Mouse (Mus musculus): ENCODE results near the gene BC037034. TPM values are rescaled to one million over a fixed set of nuclear protein-coding genes. Genes with fewer than 3 reads are reported as not detected.
A peak's percentile ranks its signal among the peaks of the same experiment; 100 is the strongest.
"Not testable (repeated sequence)": the region's sequence is repeated elsewhere in the genome, so short reads cannot be mapped to it uniquely, and the experiment has no call there.

BC037034 gene
- polyA plus RNA-seq, 1 experiment from 2014 or later: 3.9 TPM

DNA sequence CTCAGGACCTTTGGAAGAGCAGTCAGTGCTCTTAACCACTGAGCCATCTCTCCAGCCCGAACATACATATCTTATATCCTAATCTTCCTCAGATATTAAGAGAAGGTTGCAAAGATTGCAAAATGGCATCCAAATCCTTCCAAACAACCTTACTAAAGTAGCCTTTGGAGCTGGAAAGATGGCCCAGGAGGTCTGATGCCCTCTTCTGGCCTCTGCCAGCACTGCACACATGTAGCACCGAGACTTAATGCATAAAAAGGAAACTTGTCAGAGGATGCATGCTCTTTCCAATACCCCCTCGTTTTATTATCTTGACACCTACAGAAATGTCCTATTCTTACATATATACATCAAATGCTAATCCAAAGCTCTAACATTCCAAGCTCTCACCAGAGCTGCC, 35.8 kb downstream of the BC037034 start:
- no peak overlapping the region for H3K9ac ChIP-seq (ENCODE audit: low read depth, low read length)
- no peak overlapping the region for H3K4me2 ChIP-seq (ENCODE audit: low read depth, low read length)
- WGBS: 50% methylated on average over 3 of the region's 3 CpGs
- no peak for ATAC-seq
- no peaks in the 10 kb centered on the region for H3K4me1 ChIP-seq (ENCODE audit: control insufficient read depth, insufficient read depth, low read length)
- no peaks in the 10 kb centered on the region for H3K27me3 ChIP-seq (replicated peaks; ENCODE audit: control insufficient read depth, insufficient read depth, low read length)
- H3K9me3 ChIP-seq (ENCODE audit: control insufficient read depth, low read length): no peaks in the 10 kb centered on the region
- no peaks in the 10 kb centered on the region for H3K36me3 ChIP-seq (ENCODE audit: control insufficient read depth, insufficient read depth, low read length)
- no peak overlapping the region for H3K4me3 ChIP-seq (ENCODE audit: low read length)
- H3K27ac ChIP-seq (ENCODE audit: low read length): no peak overlapping the region

DNA sequence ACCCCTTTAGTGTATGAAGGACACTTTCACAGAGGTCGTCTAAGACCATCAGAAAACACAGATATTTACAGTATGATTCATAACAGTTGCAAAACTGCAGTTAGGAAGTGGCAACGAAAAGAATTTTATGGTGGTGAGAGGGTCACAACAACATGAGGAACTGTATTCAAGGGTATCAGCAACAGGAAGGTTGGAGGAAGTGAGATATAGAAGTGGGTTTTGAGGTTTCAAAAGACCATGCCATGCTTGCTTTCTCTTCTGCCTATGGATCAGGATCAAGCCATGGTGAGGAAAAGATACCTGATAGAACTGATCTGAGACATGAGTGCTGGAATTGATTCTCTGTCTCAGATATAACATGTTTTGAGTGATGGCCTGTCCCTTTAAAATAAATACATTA, 36.5 kb downstream of the BC037034 start:
- no peak overlapping the region for H3K4me3 ChIP-seq (ENCODE audit: low read length)
- H3K9ac ChIP-seq (ENCODE audit: low read depth, low read length): no peak overlapping the region
- H3K4me1 ChIP-seq (ENCODE audit: control insufficient read depth, insufficient read depth, low read length): no peaks in the 10 kb centered on the region
- no peak overlapping the region for H3K27ac ChIP-seq (ENCODE audit: low read length)
- H3K9me3 ChIP-seq (ENCODE audit: control insufficient read depth, low read length): no peaks in the 10 kb centered on the region
- H3K4me2 ChIP-seq (ENCODE audit: low read depth, low read length): no peak overlapping the region
- no peak for ATAC-seq
- H3K27me3 ChIP-seq (replicated peaks; ENCODE audit: control insufficient read depth, insufficient read depth, low read length): no peaks in the 10 kb centered on the region
- 62% methylated on average over 2 of the region's 2 CpGs for WGBS
- H3K36me3 ChIP-seq (ENCODE audit: control insufficient read depth, insufficient read depth, low read length): no peaks in the 10 kb centered on the region

DNA sequence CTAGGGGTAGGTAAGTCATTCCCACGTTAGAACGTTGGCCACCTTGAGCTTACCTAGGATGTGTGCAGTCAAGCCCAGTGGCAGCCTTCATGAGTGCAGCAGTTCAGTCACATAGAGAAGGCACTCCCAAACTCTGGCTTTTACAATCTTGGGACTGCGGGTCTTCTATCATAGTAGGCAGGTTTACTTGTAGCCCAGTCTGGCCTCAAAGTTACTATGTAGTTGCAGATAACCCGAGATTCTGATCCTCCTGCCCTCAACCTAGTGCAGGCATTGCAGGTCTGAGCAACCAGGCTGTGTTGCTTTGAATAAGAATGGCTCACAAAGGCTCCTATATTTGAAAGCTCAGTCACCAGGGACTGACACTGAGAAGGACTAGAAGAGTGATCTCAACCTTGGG, 37.3 kb downstream of the BC037034 start:
- Histone ChIP-seq H3K36me3 (ENCODE audit: control insufficient read depth, insufficient read depth, low read length) (no peaks in the 10 kb centered on the region), H3K27ac (ENCODE audit: low read length) (no peak overlapping the region), H3K4me2 (ENCODE audit: low read depth, low read length) (no peak overlapping the region), H3K9me3 (ENCODE audit: control insufficient read depth, low read length) (no peaks in the 10 kb centered on the region), H3K27me3 (replicated peaks; ENCODE audit: control insufficient read depth, insufficient read depth, low read length) (no peaks in the 10 kb centered on the region), H3K4me3 (ENCODE audit: low read length) (no peak overlapping the region), H3K9ac (ENCODE audit: low read depth, low read length) (no peak overlapping the region), H3K4me1 (ENCODE audit: control insufficient read depth, insufficient read depth, low read length) (no peaks in the 10 kb centered on the region)
- 78% methylated on average over 4 of the region's 4 CpGs for WGBS
- ATAC-seq: no peak

DNA sequence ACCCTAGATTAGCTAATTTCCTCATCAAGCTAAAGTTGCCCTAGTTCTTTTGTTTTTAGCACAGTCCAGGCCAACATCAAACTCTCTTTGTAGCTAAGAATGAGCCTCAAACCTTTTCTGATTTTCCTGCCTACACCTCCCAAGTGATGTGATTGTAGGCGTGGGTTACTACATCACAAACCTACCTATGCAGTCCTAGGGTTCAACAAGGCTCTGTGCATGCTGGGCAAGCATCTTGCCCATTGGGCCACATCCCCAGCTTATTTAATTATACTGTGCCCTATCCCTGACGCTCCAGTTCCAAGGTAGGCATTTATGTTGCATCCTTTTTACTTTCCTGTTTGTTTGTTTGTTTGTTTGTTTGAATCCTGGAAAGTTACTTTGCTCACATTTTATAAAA, 38.1 kb downstream of the BC037034 start, which contains the start of gene Nxpe5:
Nxpe5 (plus strand) TSS at position 199 of the 400 bp plus-strand sequence.
- no peak within 1 kb of the TSS for H3K4me3 ChIP-seq (ENCODE audit: low read length)
- no peaks in the 10 kb centered on the region for H3K27me3 ChIP-seq (replicated peaks; ENCODE audit: control insufficient read depth, insufficient read depth, low read length)
- ATAC-seq: no peak
- H3K9ac ChIP-seq (ENCODE audit: low read depth, low read length): no peak within 1 kb of the TSS
- H3K36me3 ChIP-seq (ENCODE audit: control insufficient read depth, insufficient read depth, low read length): no peaks in the 10 kb centered on the region
- H3K9me3 ChIP-seq (ENCODE audit: control insufficient read depth, low read length): no peaks in the 10 kb centered on the region
- 51% methylated on average over 2 of the region's 2 CpGs for WGBS
- no peaks in the 10 kb centered on the region for H3K4me1 ChIP-seq (ENCODE audit: control insufficient read depth, insufficient read depth, low read length)
- no peak within 1 kb of the TSS for H3K27ac ChIP-seq (ENCODE audit: low read length)
- no peak within 1 kb of the TSS for H3K4me2 ChIP-seq (ENCODE audit: low read depth, low read length)

DNA sequence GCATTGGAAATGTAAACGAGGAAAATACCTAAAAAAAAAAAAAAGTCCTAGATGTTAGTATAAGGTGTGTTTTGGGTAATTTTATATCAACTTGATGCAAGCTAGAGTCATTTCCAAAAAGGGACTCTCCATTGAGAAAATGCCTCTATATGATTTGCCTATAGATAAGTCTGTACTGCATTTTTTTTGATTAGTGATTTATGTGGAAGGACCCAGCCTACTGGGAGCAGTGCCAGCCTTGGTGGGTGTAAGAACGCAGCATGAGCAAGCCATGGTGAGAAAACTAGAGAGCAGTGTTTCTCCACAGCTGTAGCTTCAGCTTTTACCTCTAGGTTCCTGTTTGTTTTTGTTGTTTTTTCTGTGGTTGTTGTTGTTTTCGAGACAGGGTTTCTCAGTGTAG, 40.5 kb downstream of the BC037034 start:
- Histone ChIP-seq H3K27me3 (replicated peaks; ENCODE audit: control insufficient read depth, insufficient read depth, low read length) (no peaks in the 10 kb centered on the region), H3K4me2 (ENCODE audit: low read depth, low read length) (no peak overlapping the region), H3K4me1 (ENCODE audit: control insufficient read depth, insufficient read depth, low read length) (no peaks in the 10 kb centered on the region), H3K4me3 (ENCODE audit: low read length) (no peak overlapping the region), H3K9me3 (ENCODE audit: control insufficient read depth, low read length) (no peaks in the 10 kb centered on the region), H3K36me3 (ENCODE audit: control insufficient read depth, insufficient read depth, low read length) (no peaks in the 10 kb centered on the region), H3K27ac (ENCODE audit: low read length) (no peak overlapping the region), H3K9ac (ENCODE audit: low read depth, low read length) (no peak overlapping the region)
- ATAC-seq: no peak
- WGBS: 63% methylated on average over 3 of the region's 3 CpGs

DNA sequence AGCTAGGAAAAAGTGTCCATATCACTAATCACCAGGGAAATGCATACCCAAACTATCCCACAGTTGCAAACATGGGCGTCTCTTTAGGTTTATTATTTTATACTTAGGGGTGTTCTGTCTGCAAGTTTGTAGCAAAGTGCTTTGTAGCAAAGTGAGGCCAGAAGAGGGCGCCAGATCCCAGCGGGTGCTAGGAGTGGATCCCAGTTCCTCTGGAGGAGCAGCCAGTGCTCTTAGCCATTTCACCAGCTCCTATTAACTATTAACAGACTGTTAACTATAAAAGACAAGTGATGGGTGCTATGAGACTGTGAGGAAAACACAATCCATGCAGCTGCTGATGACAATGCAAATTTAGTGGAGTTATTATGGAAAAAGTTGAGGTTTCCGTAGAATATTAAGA, 41.7 kb downstream of the BC037034 start:
- Histone ChIP-seq H3K9me3 (ENCODE audit: control insufficient read depth, low read length) (no peaks in the 10 kb centered on the region), H3K4me3 (ENCODE audit: low read length) (no peak overlapping the region), H3K27ac (ENCODE audit: low read length) (no peak overlapping the region), H3K9ac (ENCODE audit: low read depth, low read length) (no peak overlapping the region), H3K36me3 (ENCODE audit: control insufficient read depth, insufficient read depth, low read length) (no peaks in the 10 kb centered on the region), H3K4me2 (ENCODE audit: low read depth, low read length) (no peak overlapping the region), H3K4me1 (ENCODE audit: control insufficient read depth, insufficient read depth, low read length) (no peaks in the 10 kb centered on the region), H3K27me3 (replicated peaks; ENCODE audit: control insufficient read depth, insufficient read depth, low read length) (no peaks in the 10 kb centered on the region)
- ATAC-seq: peak; percentile 58; the same call in 1 of the 2 replicates
- WGBS: 23% methylated on average over 4 of the region's 4 CpGs

DNA sequence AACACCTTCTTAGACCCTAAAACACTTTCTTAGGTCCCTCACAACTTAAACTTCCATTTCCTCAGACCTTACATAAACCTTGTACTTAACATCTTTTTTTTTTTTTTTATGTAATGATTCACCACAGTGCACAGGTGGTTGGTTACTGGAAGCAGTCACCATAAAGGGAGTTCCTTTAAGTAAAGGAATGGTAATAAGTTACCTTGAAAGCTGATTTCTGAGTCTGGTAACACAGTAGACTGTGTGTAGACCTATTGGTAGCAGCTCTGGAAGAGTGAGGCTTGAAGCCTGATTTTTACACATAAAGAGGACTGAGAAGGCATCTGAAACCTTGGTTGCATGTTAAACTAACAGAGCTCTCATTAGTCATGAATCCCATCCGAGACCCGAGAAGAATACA, 44.0 kb downstream of the BC037034 start:
- H3K36me3 ChIP-seq (ENCODE audit: control insufficient read depth, insufficient read depth, low read length): no peaks in the 10 kb centered on the region

DNA sequence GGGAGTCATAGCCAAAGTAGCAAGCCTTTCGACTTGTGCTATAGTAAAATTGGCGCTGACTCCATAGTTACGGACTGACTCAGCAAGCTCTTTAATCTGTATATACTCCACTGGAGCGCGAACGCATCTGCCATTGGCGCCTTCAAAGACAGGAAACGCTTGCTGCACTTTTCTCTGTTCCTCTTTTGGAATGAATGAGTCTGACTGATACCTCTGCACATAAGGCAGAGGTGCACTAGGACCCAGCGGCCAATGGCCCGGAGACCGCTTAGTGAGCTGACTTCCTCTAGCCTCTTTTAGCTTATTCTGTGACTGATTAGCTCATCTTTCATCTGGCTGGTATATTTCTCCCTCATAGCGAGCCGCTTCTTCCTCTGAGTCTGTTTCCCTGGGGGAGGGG, 47.2 kb downstream of the BC037034 start:
- H3K4me2 ChIP-seq (ENCODE audit: low read depth, low read length); H3K27ac ChIP-seq (ENCODE audit: low read length); H3K4me1 ChIP-seq (ENCODE audit: control insufficient read depth, insufficient read depth, low read length); ATAC-seq; H3K36me3 ChIP-seq (ENCODE audit: control insufficient read depth, insufficient read depth, low read length); H3K9ac ChIP-seq (ENCODE audit: low read depth, low read length); H3K27me3 ChIP-seq (replicated peaks; ENCODE audit: control insufficient read depth, insufficient read depth, low read length); H3K4me3 ChIP-seq (ENCODE audit: low read length); H3K9me3 ChIP-seq (ENCODE audit: control insufficient read depth, low read length): not testable (repeated sequence)
- whole genome bisulfite sequencing: 94% methylated on average over 13 of the region's 13 CpGs

More for the DNA sequence above, 44.0 kb downstream of the BC037034 start:
- peaks cover 6% of the 10 kb centered on the region for H3K9me3 ChIP-seq (ENCODE audit: control insufficient read depth, low read length)
- no peak overlapping the region for H3K27ac ChIP-seq (ENCODE audit: low read length)
- no peak overlapping the region for H3K4me2 ChIP-seq (ENCODE audit: low read depth, low read length)
- no peak overlapping the region for H3K4me3 ChIP-seq (ENCODE audit: low read length)
- no peak for ATAC-seq
- no peaks in the 10 kb centered on the region for H3K4me1 ChIP-seq (ENCODE audit: control insufficient read depth, insufficient read depth, low read length)
- H3K9ac ChIP-seq (ENCODE audit: low read depth, low read length): no peak overlapping the region
- no peaks in the 10 kb centered on the region for H3K27me3 ChIP-seq (replicated peaks; ENCODE audit: control insufficient read depth, insufficient read depth, low read length)
- 46% methylated on average over 2 of the region's 2 CpGs for WGBS

Other genes with a start within 250 kb of the BC037034 start
- gene Smok3a, start 242.8 kb downstream of the BC037034 start, polyA plus RNA-seq (2015; fragmentation: Nextera tagmentation; extraction: Ambion mirVana): not detected in 2 replicates
- not detected in 2 replicates for gene Smok3b, start 242.6 kb downstream of the BC037034 start, polyA plus RNA-seq (2015; fragmentation: Nextera tagmentation; extraction: Ambion mirVana)
- not detected in 2 replicates for gene Smok3c, start 210.8 kb downstream of the BC037034 start, polyA plus RNA-seq (2015; fragmentation: Nextera tagmentation; extraction: Ambion mirVana)
- 11.1 and 12.3 TPM in 2 replicates for gene Zkscan1, start 178.9 kb downstream of the BC037034 start, polyA plus RNA-seq (2015; fragmentation: Nextera tagmentation; extraction: Ambion mirVana)
- gene Zscan21, start 147.1 kb downstream of the BC037034 start, polyA plus RNA-seq (2015; fragmentation: Nextera tagmentation; extraction: Ambion mirVana): 40.8 and 44.2 TPM in 2 replicates
- 11.7 and 11.8 TPM in 2 replicates for gene Zfp113, start 108.3 kb downstream of the BC037034 start, polyA plus RNA-seq (2015; fragmentation: Nextera tagmentation; extraction: Ambion mirVana)
- 282 and 303 TPM in 2 replicates for gene Cops6, start 103.0 kb downstream of the BC037034 start, polyA plus RNA-seq (2015; fragmentation: Nextera tagmentation; extraction: Ambion mirVana)
- gene Ap4m1, start 92.0 kb downstream of the BC037034 start, polyA plus RNA-seq (2015; fragmentation: Nextera tagmentation; extraction: Ambion mirVana): 16.7 and 17.1 TPM in 2 replicates
- 128 and 147 TPM in 2 replicates for gene Mcm7, start 91.6 kb downstream of the BC037034 start, polyA plus RNA-seq (2015; fragmentation: Nextera tagmentation; extraction: Ambion mirVana)
- 64.5 and 69.2 TPM in 2 replicates for gene Taf6, start 76.6 kb downstream of the BC037034 start, polyA plus RNA-seq (2015; fragmentation: Nextera tagmentation; extraction: Ambion mirVana)
- 29.9 and 33.7 TPM in 2 replicates for gene Cnpy4, start 76.5 kb downstream of the BC037034 start, polyA plus RNA-seq (2015; fragmentation: Nextera tagmentation; extraction: Ambion mirVana)
- gene Mblac1, start 69.7 kb downstream of the BC037034 start, polyA plus RNA-seq (2015; fragmentation: Nextera tagmentation; extraction: Ambion mirVana): 5.7 and 7.0 TPM in 2 replicates
- not detected in 2 replicates for gene Nxpe5, start 38.1 kb downstream of the BC037034 start, polyA plus RNA-seq (2015; fragmentation: Nextera tagmentation; extraction: Ambion mirVana)
- gene Lamtor4, start 8.6 kb downstream of the BC037034 start, polyA plus RNA-seq (2015; fragmentation: Nextera tagmentation; extraction: Ambion mirVana): 101 and 107 TPM in 2 replicates
- gene Gal3st4, start 8.8 kb upstream of the BC037034 start, polyA plus RNA-seq (2015; fragmentation: Nextera tagmentation; extraction: Ambion mirVana): 0.80 and 0.92 TPM in 2 replicates
- 0.06 TPM in 2 replicates for gene Gm43720, start 15.9 kb upstream of the BC037034 start, polyA plus RNA-seq (2015; fragmentation: Nextera tagmentation; extraction: Ambion mirVana)
- 11.2 and 13.1 TPM in 2 replicates for gene Gpc2, start 16.0 kb upstream of the BC037034 start, polyA plus RNA-seq (2015; fragmentation: Nextera tagmentation; extraction: Ambion mirVana)
- gene Stag3, start 16.2 kb upstream of the BC037034 start, polyA plus RNA-seq (2015; fragmentation: Nextera tagmentation; extraction: Ambion mirVana): 2.0 and 3.2 TPM in 2 replicates
- gene Pvrig, start 77.9 kb upstream of the BC037034 start, polyA plus RNA-seq (2015; fragmentation: Nextera tagmentation; extraction: Ambion mirVana): 0.44 and 0.47 TPM in 2 replicates
- gene Zfp157, start 177.4 kb upstream of the BC037034 start, polyA plus RNA-seq (2015; fragmentation: Nextera tagmentation; extraction: Ambion mirVana): 22.0 and 24.0 TPM in 2 replicates